Mouse (Mus musculus) kidney, embryonic 16.5 days (tissue): ENCODE measurements around the gene Myog. TPM values are rescaled to one million over a fixed set of nuclear protein-coding genes. Genes with fewer than 3 reads are reported as not detected.

ENCODE experiments used
- ATAC-seq: fragments of 200-750 bp; cut with Nextera tagmentation; 2 replicates; pipeline ENCODE4 v1.8.0; 2017; ENCODE audit warnings: moderate TSS enrichment; ENCODE audit not compliant: low FRiP score, low TSS enrichment
- H3K27ac ChIP-seq: fragments of 300-500 bp; sonication (generic); 2 replicates; pipeline ENCODE4 v1.5.1; 2014; ENCODE audit warnings: low read length
- H3K27me3 ChIP-seq: fragments of 300-500 bp; sonication (generic); 2 replicates; pipeline ENCODE4 v1.6.1; 2014; ENCODE audit warnings: low read length, control low read depth, mixed read lengths; ENCODE audit not compliant: insufficient read depth
- H3K36me3 ChIP-seq: fragments of 300-500 bp; sonication (generic); 2 replicates; pipeline ENCODE4 v1.6.1; 2014; ENCODE audit warnings: low read length, control low read depth, mixed read lengths; ENCODE audit not compliant: insufficient read depth
- H3K4me1 ChIP-seq: fragments of 300-500 bp; sonication (generic); 2 replicates; pipeline ENCODE4 v1.6.1; 2014; ENCODE audit warnings: low read length, control low read depth, mixed read lengths; ENCODE audit not compliant: insufficient read depth
- H3K4me2 ChIP-seq: fragments of 300-500 bp; sonication (generic); replicated peaks from 2 replicates; pipeline ENCODE4 v1.6.1; 2014; ENCODE audit warnings: low read depth, low read length
- H3K4me3 ChIP-seq: fragments of 300-500 bp; sonication (generic); 2 replicates; pipeline ENCODE4 v1.5.1; 2014; ENCODE audit warnings: mild to moderate bottlenecking, low read length
- H3K9ac ChIP-seq: fragments of 300-500 bp; sonication (generic); replicated peaks from 2 replicates; pipeline ENCODE4 v1.6.1; 2014; ENCODE audit warnings: low read length
- H3K9me3 ChIP-seq: fragments of 300-500 bp; sonication (generic); 2 replicates; pipeline ENCODE4 v1.6.1; 2016; ENCODE audit warnings: low read length, control low read depth
- WGBS: fragments of 180-500 bp; shearing (Covaris S2); extraction: QIAGEN DNeasy Blood & Tissue Kit; methylation state at CpG from one replicate; pipeline ENCODE4 v1.1.7; 2014; 5-methylcytosine and 5-hydroxymethylcytosine counted together
- polyA plus RNA-seq: library from polyadenylated mRNA; unstranded; fragments of >200 nt; fragmentation: Nextera tagmentation; extraction: Ambion mirVana; gene quantifications from 2 replicates; pipeline ENCODE4 v1.2.1, GENCODE M21; 2015

Myog gene
- polyA plus RNA-seq, 1 experiment from 2014 or later = 3.4 TPM

- no peak overlapping the region for H3K4me2 ChIP-seq
- WGBS = 94% methylated on average over 6 of the region's 6 CpGs
- H3K27me3 ChIP-seq = no peaks in the 10 kb centered on the region
- H3K4me1 ChIP-seq = no peaks in the 10 kb centered on the region
- no peak overlapping the region for H3K27ac ChIP-seq
- no peaks in the 10 kb centered on the region for H3K36me3 ChIP-seq
- H3K4me3 ChIP-seq = no peak overlapping the region
- no peak for ATAC-seq
- H3K9ac ChIP-seq = no peak overlapping the region
- H3K9me3 ChIP-seq = peaks cover 9% of the 10 kb centered on the region
Measured at GRCm38 (mm10) chr1:134264341-134264740, 25.4 kb upstream of the Myog start.

DNA sequence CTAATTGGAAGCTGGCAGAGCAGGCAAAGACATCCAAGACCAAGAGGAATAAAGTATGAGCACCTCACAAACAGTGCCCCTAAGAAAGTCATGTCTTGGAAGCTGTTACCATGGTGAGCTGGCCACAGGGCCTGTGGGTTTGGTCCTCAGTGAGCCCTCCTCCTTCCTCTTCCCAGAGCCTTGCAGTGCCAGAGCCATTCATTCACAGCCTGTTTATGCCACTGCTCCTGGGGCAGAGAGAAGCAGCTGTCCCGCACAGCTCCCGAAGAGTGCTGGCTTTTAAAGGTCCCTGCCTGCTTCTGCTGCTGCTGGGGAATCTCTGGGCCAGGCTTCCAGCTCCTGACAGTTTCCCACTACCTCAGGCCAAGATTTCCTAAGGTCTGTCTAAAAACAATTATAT is 24.0 kb upstream of the Myog start:
- ATAC-seq = no peak
- no peak overlapping the region for H3K9ac ChIP-seq
- WGBS = 23% methylated on average over 2 of the region's 2 CpGs

GRCm38 (mm10) chr1:134270026-134270425 is 19.8 kb upstream of the Myog start:
- H3K27ac ChIP-seq = no peak overlapping the region
- no peaks in the 10 kb centered on the region for H3K27me3 ChIP-seq
- ATAC-seq = no peak
- no peaks in the 10 kb centered on the region for H3K9me3 ChIP-seq
- no peak overlapping the region for H3K9ac ChIP-seq
- 81% methylated on average over 7 of the region's 7 CpGs for WGBS
- no peak overlapping the region for H3K4me2 ChIP-seq
- H3K4me3 ChIP-seq = no peak overlapping the region
- H3K36me3 ChIP-seq = no peaks in the 10 kb centered on the region
- no peaks in the 10 kb centered on the region for H3K4me1 ChIP-seq

More for the DNA sequence above, 24.0 kb upstream of the Myog start:
- Histone ChIP-seq H3K4me2 (no peak overlapping the region), H3K4me1 (no peaks in the 10 kb centered on the region), H3K4me3 (no peak overlapping the region), H3K27me3 (no peaks in the 10 kb centered on the region), H3K36me3 (no peaks in the 10 kb centered on the region), H3K27ac (no peak overlapping the region), H3K9me3 (peaks cover 5% of the 10 kb centered on the region)

GRCm38 (mm10) chr1:134272754-134273250 is 17.0 kb upstream of the Myog start:
- Histone ChIP-seq H3K27ac (no peak overlapping the region), H3K4me2 (no peak overlapping the region), H3K36me3 (no peaks in the 10 kb centered on the region), H3K9me3 (no peaks in the 10 kb centered on the region), H3K4me3 (no peak overlapping the region), H3K4me1 (peaks cover 7% of the 10 kb centered on the region), H3K27me3 (no peaks in the 10 kb centered on the region), H3K9ac (no peak overlapping the region)
- no peak for ATAC-seq
- 85% methylated on average over 5 of the region's 5 CpGs for WGBS

DNA sequence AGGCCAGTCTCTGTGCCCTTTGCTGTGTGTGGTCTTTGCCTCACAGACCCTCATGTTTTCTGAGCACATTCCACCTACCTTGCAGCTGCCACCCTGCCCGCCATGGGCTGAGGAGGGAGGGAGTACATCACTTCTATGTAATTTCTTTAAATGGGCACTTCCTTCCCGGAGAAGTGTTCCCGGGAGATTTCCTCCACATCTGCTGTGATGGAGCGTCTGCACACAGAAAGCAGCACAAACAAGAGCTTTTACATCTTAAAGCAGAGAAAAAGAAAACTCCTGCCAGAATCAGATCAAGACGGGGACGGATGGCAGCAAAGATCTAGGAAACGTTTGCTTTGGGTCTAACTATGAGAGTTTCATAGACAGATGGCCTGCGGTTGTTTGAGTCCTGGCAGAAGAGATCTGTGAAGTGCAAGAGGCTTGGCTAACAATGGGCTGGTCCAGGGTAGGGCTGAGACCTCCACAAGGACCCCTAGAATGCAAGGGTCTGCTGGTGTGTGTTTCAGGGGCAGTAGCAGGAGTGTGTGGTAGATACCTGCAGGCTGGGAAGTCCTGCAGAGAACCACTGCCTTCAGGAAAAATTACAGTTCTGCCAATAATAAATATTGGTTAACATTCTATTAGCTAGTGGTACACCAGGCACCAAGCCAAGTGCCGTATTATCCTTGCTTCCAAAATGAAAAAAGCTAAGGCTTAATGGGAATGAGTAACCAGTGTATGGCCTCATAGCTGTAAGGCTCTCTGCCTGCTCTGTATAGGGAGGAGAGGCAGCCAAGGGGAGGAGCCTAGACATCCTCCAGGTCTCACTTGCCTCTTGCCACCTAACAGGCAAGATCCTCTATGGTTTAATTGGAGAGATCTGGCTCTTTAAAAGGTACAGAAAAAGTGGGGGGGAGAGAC is 16.0 kb upstream of the Myog start:
- ATAC-seq = no peak
- WGBS = 52% methylated on average over 9 of the region's 9 CpGs
- no peak overlapping the region for H3K4me2 ChIP-seq
- H3K9ac ChIP-seq = no peak overlapping the region
- H3K27ac ChIP-seq = no peak overlapping the region
- H3K36me3 ChIP-seq = no peaks in the 10 kb centered on the region
- H3K4me1 ChIP-seq = peaks cover 7% of the 10 kb centered on the region
- H3K9me3 ChIP-seq = no peaks in the 10 kb centered on the region
- no peaks in the 10 kb centered on the region for H3K27me3 ChIP-seq
- no peak overlapping the region for H3K4me3 ChIP-seq

DNA sequence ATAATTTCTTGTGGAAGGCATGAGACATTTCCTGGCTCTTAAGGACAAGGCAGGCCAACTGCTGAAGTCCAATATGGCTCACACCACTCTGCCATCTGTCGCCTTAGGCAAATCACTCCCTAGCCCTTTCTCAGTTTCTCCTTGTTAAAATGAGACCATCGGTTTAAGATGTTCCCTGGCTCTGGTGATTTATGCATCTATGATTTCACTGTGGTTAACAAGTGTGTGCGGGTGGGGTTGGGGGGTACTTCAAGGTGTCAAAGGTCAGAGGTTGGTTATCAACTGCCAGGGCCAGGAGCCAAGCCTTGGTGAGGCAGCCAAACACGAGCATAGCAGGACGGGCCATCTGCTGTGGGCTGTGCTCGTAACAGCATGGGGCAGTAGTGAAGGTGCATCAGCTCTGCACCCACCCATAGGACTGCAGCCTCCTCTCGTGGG is 15.3 kb upstream of the Myog start:
- Histone ChIP-seq H3K27me3 (no peaks in the 10 kb centered on the region), H3K4me3 (no peak overlapping the region), H3K9me3 (no peaks in the 10 kb centered on the region), H3K9ac (no peak overlapping the region), H3K36me3 (no peaks in the 10 kb centered on the region), H3K4me2 (no peak overlapping the region), H3K27ac (no peak overlapping the region), H3K4me1 (peaks cover 7% of the 10 kb centered on the region)
- 43% methylated on average over 7 of the region's 7 CpGs for WGBS
- no peak for ATAC-seq

DNA sequence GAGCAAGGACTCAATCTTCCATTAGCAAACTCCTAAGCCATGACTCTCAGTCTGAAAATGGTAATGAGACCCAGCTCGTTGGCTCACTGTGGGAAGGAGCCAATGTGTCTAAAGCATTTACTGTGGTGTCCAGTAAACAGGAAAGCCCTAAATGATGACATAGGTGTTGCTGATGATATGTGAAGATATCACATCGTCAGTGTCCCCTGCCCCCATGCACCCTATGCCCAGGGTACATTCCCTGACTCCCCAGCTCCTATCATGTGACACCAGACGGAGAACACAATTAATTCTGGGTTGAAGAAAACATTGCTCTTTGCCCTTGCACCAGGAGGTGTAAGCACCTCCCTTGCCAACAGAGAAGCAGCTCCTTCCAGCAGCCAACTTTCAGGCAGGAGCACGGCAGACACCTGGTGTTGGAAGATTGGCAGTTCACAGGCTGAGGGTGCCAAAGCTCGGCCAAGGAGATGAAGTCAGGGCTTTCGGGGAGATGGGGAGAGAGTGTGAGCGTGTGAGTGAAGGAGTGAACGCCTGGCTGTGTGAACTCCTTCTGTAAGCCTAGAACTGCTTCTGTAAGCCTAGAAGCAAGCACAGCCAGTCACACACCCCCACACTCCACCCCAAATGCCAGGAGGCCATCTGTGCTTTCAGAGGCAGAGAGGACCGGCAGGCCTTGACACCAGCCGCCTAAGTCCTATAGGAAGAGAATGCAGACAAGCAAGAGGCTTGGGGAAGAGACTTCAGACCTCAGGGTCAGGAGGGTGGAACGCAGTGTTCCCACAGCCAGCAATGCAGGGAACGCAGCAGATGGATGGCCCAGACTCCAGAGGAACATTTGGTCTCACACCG is 13.9 kb upstream of the Myog start:
- 31% methylated on average over 13 of the region's 13 CpGs for WGBS

DNA sequence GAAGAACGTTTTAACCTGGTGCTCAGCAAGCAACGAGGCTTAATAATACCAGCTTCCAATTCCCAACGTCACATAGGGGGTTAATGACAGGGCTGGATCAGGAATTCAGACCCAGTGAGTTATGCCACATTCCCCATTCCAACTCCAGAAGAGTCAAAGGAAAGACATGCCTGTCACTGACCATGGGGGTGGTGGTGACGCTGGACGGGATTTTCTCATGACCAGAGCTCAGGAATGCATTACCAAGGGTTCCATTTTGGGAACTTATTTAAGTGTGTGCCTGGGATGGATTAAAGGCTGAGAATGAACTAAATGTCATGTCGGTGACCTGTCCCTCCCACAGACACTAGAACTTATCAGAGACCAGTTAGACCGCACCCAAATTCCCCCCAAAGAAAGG is 13.0 kb upstream of the Myog start:
- ATAC-seq = no peak
- no peaks in the 10 kb centered on the region for H3K36me3 ChIP-seq
- WGBS = 73% methylated on average over 7 of the region's 7 CpGs
- peaks cover 7% of the 10 kb centered on the region for H3K4me1 ChIP-seq
- H3K9ac ChIP-seq = no peak overlapping the region
- H3K9me3 ChIP-seq = no peaks in the 10 kb centered on the region
- H3K4me2 ChIP-seq = no peak overlapping the region
- H3K27me3 ChIP-seq = no peaks in the 10 kb centered on the region
- H3K4me3 ChIP-seq = no peak overlapping the region
- H3K27ac ChIP-seq = no peak overlapping the region

More for the DNA sequence above, 13.9 kb upstream of the Myog start:
- no peak overlapping the region for H3K27ac ChIP-seq
- no peak overlapping the region for H3K4me3 ChIP-seq
- H3K27me3 ChIP-seq = no peaks in the 10 kb centered on the region
- peaks cover 7% of the 10 kb centered on the region for H3K4me1 ChIP-seq
- H3K9ac ChIP-seq = no peak overlapping the region
- peak; percentile 52; the same call in 1 of the 2 replicates for ATAC-seq
- H3K4me2 ChIP-seq = no peak overlapping the region
- no peaks in the 10 kb centered on the region for H3K9me3 ChIP-seq
- no peaks in the 10 kb centered on the region for H3K36me3 ChIP-seq

- Histone ChIP-seq H3K9ac (no peak overlapping the region), H3K4me2 (no peak overlapping the region), H3K4me1 (peaks cover 10% of the 10 kb centered on the region), H3K27me3 (no peaks in the 10 kb centered on the region), H3K36me3 (no peaks in the 10 kb centered on the region), H3K9me3 (no peaks in the 10 kb centered on the region), H3K27ac (no peak overlapping the region), H3K4me3 (no peak overlapping the region)
- 86% methylated on average over 5 of the region's 5 CpGs for WGBS
- ATAC-seq = no peak
Measured at GRCm38 (mm10) chr1:134280174-134280573, 9.6 kb upstream of the Myog start.
